Mouse (Mus musculus): Measurements from ENCODE around the gene Eya3.
A peak's percentile ranks its signal among the peaks of the same experiment; 100 is the strongest.
"Not testable (repeated sequence)": the region's sequence is repeated elsewhere in the genome, so short reads cannot be mapped to it uniquely, and the experiment has no call there.

Gene Eya3

GRCm38 (mm10) chr4:132638461-132639190 is at the start of gene Eya3:
Eya3 (plus strand) TSS chr4:132638987.
- DNase-seq: peak; percentile 95 to 96

- DNase-seq: no peak
Measured at GRCm38 (mm10) chr4:132590642-132591041, 48.1 kb upstream of the Eya3 start.

- no peak for DNase-seq
Measured at GRCm38 (mm10) chr4:132592958-132593357, 45.8 kb upstream of the Eya3 start.

GRCm38 (mm10) chr4:132594191-132594590 is 44.6 kb upstream of the Eya3 start:
- DNase-seq: no peak

- no peak for DNase-seq
Measured at GRCm38 (mm10) chr4:132598861-132599260, 39.9 kb upstream of the Eya3 start.

- no peak for DNase-seq
Measured at GRCm38 (mm10) chr4:132599764-132600163, 39.0 kb upstream of the Eya3 start.

- no peak for DNase-seq
Measured at GRCm38 (mm10) chr4:132600465-132600864, 38.3 kb upstream of the Eya3 start.

- DNase-seq: not testable (repeated sequence)
Measured at GRCm38 (mm10) chr4:132601242-132601641, 37.5 kb upstream of the Eya3 start.

GRCm38 (mm10) chr4:132603468-132603867 is 35.3 kb upstream of the Eya3 start:
- no peak for DNase-seq

- DNase-seq: no peak
Measured at GRCm38 (mm10) chr4:132605816-132606215, 33.0 kb upstream of the Eya3 start.

GRCm38 (mm10) chr4:132608147-132608546 is 30.6 kb upstream of the Eya3 start:
- DNase-seq: no peak

GRCm38 (mm10) chr4:132610301-132610984 is 28.3 kb upstream of the Eya3 start:
- no peak for DNase-seq

- DNase-seq: no peak
Measured at GRCm38 (mm10) chr4:132611320-132611719, 27.5 kb upstream of the Eya3 start.

GRCm38 (mm10) chr4:132617873-132618272 is 20.9 kb upstream of the Eya3 start:
- no peak for DNase-seq

GRCm38 (mm10) chr4:132618850-132619375 is 19.9 kb upstream of the Eya3 start:
- peak; percentile 19 to 28 for DNase-seq

- no peak for DNase-seq
Measured at GRCm38 (mm10) chr4:132620134-132620533, 18.7 kb upstream of the Eya3 start.

GRCm38 (mm10) chr4:132621287-132622068 is 17.3 kb upstream of the Eya3 start:
- DNase-seq: no peak

- no peak for DNase-seq
Measured at GRCm38 (mm10) chr4:132624034-132624657, 14.6 kb upstream of the Eya3 start.

GRCm38 (mm10) chr4:132628830-132629229 is 10.0 kb upstream of the Eya3 start:
- peak in 1 of 2 experiments; percentile 36 for DNase-seq

GRCm38 (mm10) chr4:132635971-132636370 is 2.8 kb upstream of the Eya3 start:
- no peak for DNase-seq

- no peak for DNase-seq
Measured at GRCm38 (mm10) chr4:132636554-132636953, 2.2 kb upstream of the Eya3 start.

GRCm38 (mm10) chr4:132639191-132639713 is 465 bp downstream of the Eya3 start:
- peak in 1 of 2 experiments; percentile 26 for DNase-seq

- no peak for DNase-seq
Measured at GRCm38 (mm10) chr4:132647439-132647838, 8.7 kb downstream of the Eya3 start.
